Mouse (Mus musculus) embryonic facial prominence, embryonic 11.5 days (tissue): ENCODE data around the gene Ap1ar. TPM values are rescaled to one million over a fixed set of nuclear protein-coding genes. Genes with fewer than 3 reads are reported as not detected.

Source experiments
- ATAC-seq: fragments of 200-750 bp; cut with Nextera tagmentation; replicated peaks from 2 replicates; pipeline ENCODE4 v1.8.0; 2017; ENCODE audit warnings: low read depth; ENCODE audit not compliant: insufficient number of reproducible peaks, low FRiP score, low TSS enrichment
- DNase-seq: peaks from one replicate; pipeline ENCODE4 v3.0.0-alpha.2; 2015; ENCODE audit warnings: low spot score
- H3K27ac ChIP-seq: fragments of 300-500 bp; sonication (generic); replicated peaks from 2 replicates; pipeline ENCODE4 v1.5.1; 2014; ENCODE audit warnings: mild to moderate bottlenecking, low read depth, low read length, control low read depth
- H3K27me3 ChIP-seq: fragments of 300-500 bp; sonication (generic); 2 replicates; pipeline ENCODE4 v1.6.1; 2014; ENCODE audit warnings: mild to moderate bottlenecking, low read length, moderate library complexity, mixed read lengths; ENCODE audit not compliant: control insufficient read depth, insufficient read depth
- H3K36me3 ChIP-seq: fragments of 300-500 bp; sonication (generic); replicated peaks from 2 replicates; pipeline ENCODE4 v1.6.1; 2014; ENCODE audit warnings: low read depth, mild to moderate bottlenecking, low read length, moderate library complexity, mixed read lengths; ENCODE audit not compliant: control insufficient read depth, insufficient read depth
- H3K4me1 ChIP-seq: fragments of 300-500 bp; sonication (generic); 2 replicates; pipeline ENCODE4 v1.6.1; 2014; ENCODE audit warnings: low read length, mixed read lengths; ENCODE audit not compliant: control insufficient read depth, insufficient read depth
- H3K4me2 ChIP-seq: fragments of 300-500 bp; sonication (generic); 2 replicates; pipeline ENCODE4 v1.6.1; 2014; ENCODE audit warnings: low read depth, mild to moderate bottlenecking, control low read depth, low read length, moderate library complexity
- H3K4me3 ChIP-seq: fragments of 300-500 bp; sonication (generic); 2 replicates; pipeline ENCODE4 v1.5.1; 2014; ENCODE audit warnings: low read depth, low read length, control low read depth
- H3K9ac ChIP-seq: fragments of 300-500 bp; sonication (generic); replicated peaks from 2 replicates; pipeline ENCODE4 v1.6.1; 2014; ENCODE audit warnings: mild to moderate bottlenecking, control low read depth, low read length
- H3K9me3 ChIP-seq: fragments of 300-500 bp; sonication (generic); replicated peaks from 2 replicates; pipeline ENCODE4 v1.6.1; 2016; ENCODE audit warnings: mild to moderate bottlenecking, low read length, inconsistent platforms, mixed read lengths; ENCODE audit not compliant: control insufficient read depth
- WGBS: fragments of 180-500 bp; shearing (Covaris S2); extraction: QIAGEN DNeasy Blood & Tissue Kit; methylation state at CpG from one replicate; pipeline ENCODE4 v1.1.7; 2014; 5-methylcytosine and 5-hydroxymethylcytosine counted together
- polyA plus RNA-seq: library from polyadenylated mRNA; unstranded; fragments of >200 nt; fragmentation: Nextera tagmentation; extraction: Ambion mirVana; gene quantifications from 2 replicates; pipeline ENCODE4 v1.2.1, GENCODE M21; 2014

The Ap1ar gene
- 62.8 and 66.9 TPM in 2 replicates for polyA plus RNA-seq

DNA sequence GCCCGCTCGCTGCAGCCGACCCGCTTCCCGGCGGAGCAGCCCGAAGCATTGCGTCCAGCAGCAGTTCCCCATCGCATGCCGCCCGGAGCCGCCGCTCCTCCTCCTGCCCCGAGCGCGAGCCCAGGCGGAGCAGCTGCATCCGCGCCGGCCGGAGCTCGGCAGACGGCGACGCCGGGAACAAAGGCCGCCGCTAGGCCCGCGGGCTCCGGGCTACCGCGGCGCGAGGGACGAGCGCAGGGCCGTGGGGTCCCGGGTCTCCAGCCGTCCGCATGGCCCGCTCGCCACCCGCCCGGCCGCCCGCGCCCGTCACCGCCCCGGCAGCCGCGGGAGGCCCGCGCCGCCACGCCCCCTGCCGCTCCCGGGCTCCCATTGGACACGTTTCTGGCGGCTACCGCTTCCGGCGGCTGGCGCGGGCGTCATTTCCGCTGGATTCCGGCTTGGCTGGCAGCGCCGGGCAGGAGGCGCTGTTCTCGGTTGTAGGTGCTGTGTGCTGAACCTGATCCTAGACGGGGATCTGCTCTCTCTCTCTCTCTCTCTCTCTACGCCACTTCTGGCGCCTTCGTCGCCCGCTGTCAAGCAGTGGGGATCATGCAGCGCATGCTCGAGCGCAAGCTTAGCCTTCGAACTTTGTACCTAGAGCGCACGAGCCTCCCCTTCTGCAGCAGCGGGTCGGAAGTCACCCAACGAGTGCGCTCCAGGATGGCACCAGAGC lies at the start of gene Ap1ar:
Gene Ap1ar (minus strand): TSS at position 370 of the 712 bp plus-strand sequence.
- under 1% methylated on average over 85 of the region's 89 CpGs for WGBS

DNA sequence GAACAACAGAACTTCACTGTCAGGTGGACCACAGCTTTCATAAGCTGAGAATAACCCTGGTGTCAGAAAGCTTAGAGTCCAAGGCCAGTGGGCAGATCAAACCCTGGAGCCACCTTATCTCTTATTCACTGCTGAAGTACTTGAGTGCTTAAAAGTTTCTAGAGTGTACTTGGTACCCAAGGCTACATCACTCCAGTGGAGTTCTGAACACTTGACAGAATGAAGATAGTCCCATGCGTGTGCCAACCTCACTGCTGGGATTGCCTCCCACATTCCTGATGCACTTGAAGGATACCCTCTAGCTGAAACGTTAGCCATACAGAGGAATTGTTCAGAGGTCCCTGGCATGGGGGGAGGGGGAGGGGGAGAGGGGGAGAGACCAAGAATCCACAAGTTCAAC lies 44.4 kb upstream of the Ap1ar start:
- no peaks in the 10 kb centered on the region for H3K4me1 ChIP-seq
- no peaks in the 10 kb centered on the region for H3K27me3 ChIP-seq
- no peak overlapping the region for H3K4me2 ChIP-seq
- ATAC-seq (no peak), DNase-seq (no peak)
- H3K27ac ChIP-seq: no peak overlapping the region
- no peak overlapping the region for H3K4me3 ChIP-seq
- WGBS: 66% methylated on average over 2 of the region's 2 CpGs
- H3K9ac ChIP-seq: no peak overlapping the region
- H3K36me3 ChIP-seq: no peaks in the 10 kb centered on the region
- no peaks in the 10 kb centered on the region for H3K9me3 ChIP-seq

More for the DNA sequence above, at the start of gene Ap1ar:
- DNase-seq: peak; percentile 99
- no peaks in the 10 kb centered on the region for H3K9me3 ChIP-seq
- peak within 1 kb of the TSS; percentile 75 for H3K4me2 ChIP-seq
- peak within 1 kb of the TSS; percentile 77 for H3K27ac ChIP-seq
- no peaks in the 10 kb centered on the region for H3K27me3 ChIP-seq
- no peaks in the 10 kb centered on the region for H3K4me1 ChIP-seq
- no peaks in the 10 kb centered on the region for H3K36me3 ChIP-seq
- peak within 1 kb of the TSS; percentile 91 for H3K9ac ChIP-seq
- ATAC-seq: peak; percentile 96
- peak within 1 kb of the TSS; percentile 93 for H3K4me3 ChIP-seq

DNA sequence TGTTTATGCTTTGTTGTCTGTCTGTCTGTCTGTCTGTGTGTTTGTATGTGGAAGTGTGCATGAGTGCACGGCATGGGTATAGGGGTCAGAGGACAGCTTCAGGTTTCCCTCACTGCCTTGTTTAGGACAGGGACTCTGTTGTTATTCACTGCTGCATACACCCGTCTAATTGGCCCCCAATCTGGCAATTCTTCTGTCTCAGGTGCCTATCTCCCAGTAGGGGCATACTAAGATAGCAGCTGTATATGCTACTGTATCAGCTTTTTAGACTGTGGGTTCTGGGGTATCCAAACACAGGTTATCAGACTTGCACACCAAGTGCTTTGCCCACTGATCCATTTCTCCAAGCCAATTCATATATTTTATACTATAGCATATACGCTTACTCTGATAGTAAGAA lies 42.6 kb upstream of the Ap1ar start:
- no peak overlapping the region for H3K4me3 ChIP-seq
- WGBS: 76% methylated on average over 3 of the region's 3 CpGs
- DNase-seq: no peak
- H3K36me3 ChIP-seq: no peaks in the 10 kb centered on the region
- no peak overlapping the region for H3K27ac ChIP-seq
- no peak for ATAC-seq
- H3K9me3 ChIP-seq: no peaks in the 10 kb centered on the region
- H3K4me1 ChIP-seq: no peaks in the 10 kb centered on the region
- no peak overlapping the region for H3K9ac ChIP-seq
- no peak overlapping the region for H3K4me2 ChIP-seq
- H3K27me3 ChIP-seq: no peaks in the 10 kb centered on the region

DNA sequence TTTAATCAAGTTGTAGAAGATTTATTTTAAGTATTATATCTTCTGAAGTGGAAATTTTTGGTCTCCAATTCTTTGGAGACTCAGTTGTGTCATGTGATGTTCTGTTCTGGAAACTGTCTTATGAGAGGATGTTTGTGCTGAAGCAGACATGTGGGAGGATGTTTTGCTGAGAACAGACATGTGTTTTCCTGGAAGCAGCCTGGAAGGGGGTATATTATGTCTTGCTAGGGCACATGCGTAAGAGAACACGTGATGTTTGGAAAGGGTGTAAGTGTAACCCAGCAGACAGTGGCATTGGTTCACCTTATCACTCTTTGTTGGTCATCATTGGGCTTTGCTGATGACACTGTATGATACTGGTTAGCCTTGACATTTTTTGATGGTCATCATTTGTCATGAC lies 38.2 kb upstream of the Ap1ar start:
- no peak overlapping the region for H3K4me3 ChIP-seq
- DNase-seq (no peak), ATAC-seq (no peak)
- H3K36me3 ChIP-seq: no peaks in the 10 kb centered on the region
- 85% methylated on average over 2 of the region's 2 CpGs for WGBS
- H3K4me1 ChIP-seq: no peaks in the 10 kb centered on the region
- no peak overlapping the region for H3K4me2 ChIP-seq
- no peak overlapping the region for H3K9ac ChIP-seq
- H3K9me3 ChIP-seq: no peaks in the 10 kb centered on the region
- no peaks in the 10 kb centered on the region for H3K27me3 ChIP-seq
- H3K27ac ChIP-seq: no peak overlapping the region

DNA sequence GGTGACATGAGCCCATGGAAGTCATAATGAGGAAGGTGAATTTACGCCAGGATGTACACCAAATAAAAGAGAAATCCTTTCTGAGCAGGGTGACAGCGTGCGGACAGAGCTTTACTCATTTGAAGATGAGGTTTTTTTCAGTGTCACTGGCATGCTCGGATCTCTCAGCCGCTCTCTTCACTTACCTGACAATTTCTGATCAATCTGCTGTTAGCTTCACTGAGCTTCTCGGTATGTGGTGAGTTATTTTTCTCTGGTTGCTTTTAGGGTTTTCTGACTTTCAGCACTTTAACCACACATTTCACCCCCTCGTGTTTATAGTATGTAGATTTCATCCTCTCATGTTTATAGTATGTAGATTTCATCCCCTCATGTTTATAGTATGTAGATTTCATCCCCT lies 37.7 kb upstream of the Ap1ar start:
- H3K9me3 ChIP-seq: no peaks in the 10 kb centered on the region
- H3K4me1 ChIP-seq: no peaks in the 10 kb centered on the region
- H3K4me3 ChIP-seq: no peak overlapping the region
- no peak overlapping the region for H3K4me2 ChIP-seq
- DNase-seq (no peak), ATAC-seq (no peak)
- H3K9ac ChIP-seq: no peak overlapping the region
- no peaks in the 10 kb centered on the region for H3K36me3 ChIP-seq
- H3K27ac ChIP-seq: no peak overlapping the region
- no peaks in the 10 kb centered on the region for H3K27me3 ChIP-seq
- 85% methylated on average over 7 of the region's 7 CpGs for WGBS

DNA sequence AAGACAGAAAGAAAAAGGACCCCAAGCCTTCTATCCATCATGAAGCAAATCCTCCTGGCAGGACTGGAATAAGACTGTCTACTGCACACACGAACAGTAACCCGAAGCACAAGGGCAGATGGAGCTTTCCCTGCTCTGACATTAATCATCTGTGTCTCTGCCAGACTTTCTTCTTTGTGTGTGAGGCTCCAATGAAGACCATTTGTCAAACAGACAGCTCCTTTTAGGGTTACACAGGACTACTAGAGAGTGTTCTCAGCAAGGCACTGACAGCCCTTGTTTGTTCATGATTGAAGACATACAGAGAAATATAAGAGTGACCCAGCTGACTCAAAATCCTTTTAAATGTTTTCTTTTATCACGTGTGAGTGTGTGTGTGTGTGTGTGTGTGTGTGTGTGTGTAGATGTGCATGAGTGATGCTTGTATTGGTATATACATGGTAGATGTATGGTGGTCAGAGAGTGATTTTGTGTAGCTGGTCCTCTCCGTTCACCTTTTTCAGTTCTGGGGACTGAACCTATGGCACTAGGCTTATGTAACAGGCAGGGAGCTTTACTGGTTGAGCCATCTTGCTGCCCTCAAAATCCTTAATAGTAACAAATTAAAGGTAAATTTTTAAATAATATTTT lies 37.0 kb upstream of the Ap1ar start:
- no peaks in the 10 kb centered on the region for H3K9me3 ChIP-seq
- H3K4me2 ChIP-seq: no peak overlapping the region
- ATAC-seq (0 out of 2 replicates have a peak, but pooled peaks have one; percentile 62), DNase-seq (no peak)
- H3K27me3 ChIP-seq: no peaks in the 10 kb centered on the region
- H3K4me1 ChIP-seq: no peaks in the 10 kb centered on the region
- no peak overlapping the region for H3K9ac ChIP-seq
- H3K27ac ChIP-seq: no peak overlapping the region
- no peaks in the 10 kb centered on the region for H3K36me3 ChIP-seq
- H3K4me3 ChIP-seq: no peak overlapping the region
- 56% methylated on average over 4 of the region's 4 CpGs for WGBS

DNA sequence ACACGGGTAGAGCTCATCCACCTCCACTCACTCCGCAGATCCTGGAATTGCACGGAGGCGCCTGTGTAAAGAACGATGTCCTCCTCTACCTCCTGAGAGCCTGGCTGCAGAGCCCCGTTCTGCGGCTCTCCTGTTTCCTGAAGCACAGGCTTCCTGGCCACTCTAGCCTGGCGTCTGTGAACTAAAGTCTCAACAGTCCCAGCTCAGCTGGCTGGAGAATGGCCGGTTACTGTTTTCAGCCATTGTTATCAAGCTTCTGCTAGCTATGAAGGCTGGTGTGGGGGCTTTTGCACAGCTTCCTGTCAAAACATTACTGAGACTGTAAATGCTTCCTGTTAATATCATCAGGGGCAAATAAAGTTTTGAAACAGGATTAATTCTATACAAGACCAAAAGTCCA lies 34.3 kb upstream of the Ap1ar start:
- Histone ChIP-seq H3K4me1 (no peaks in the 10 kb centered on the region), H3K9ac (no peak overlapping the region), H3K4me2 (no peak overlapping the region), H3K27me3 (no peaks in the 10 kb centered on the region), H3K4me3 (no peak overlapping the region), H3K9me3 (no peaks in the 10 kb centered on the region), H3K36me3 (no peaks in the 10 kb centered on the region), H3K27ac (no peak overlapping the region)
- WGBS: 79% methylated on average over 9 of the region's 9 CpGs
- no peak for ATAC-seq
- DNase-seq: no peak

DNA sequence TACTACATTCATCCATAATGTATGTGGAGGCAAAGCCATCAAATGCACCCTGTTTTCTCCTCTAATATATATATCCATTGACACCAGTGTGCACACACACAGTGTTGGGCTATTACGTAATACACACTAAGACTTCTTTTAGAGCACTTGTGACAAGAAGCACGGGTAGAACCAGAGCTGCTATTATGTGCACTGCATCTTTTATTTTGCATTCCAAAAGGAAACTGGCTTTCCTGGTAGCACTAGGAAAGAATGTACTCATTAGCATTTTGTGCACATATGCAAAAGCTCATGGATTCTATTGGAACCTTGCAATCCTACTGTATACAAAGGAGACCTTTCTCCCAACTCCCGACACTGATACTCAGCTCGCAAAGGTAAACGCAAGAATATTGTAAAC lies 31.6 kb upstream of the Ap1ar start:
- ATAC-seq: no peak
- no peaks in the 10 kb centered on the region for H3K9me3 ChIP-seq
- no peak overlapping the region for H3K4me2 ChIP-seq
- no peak for DNase-seq
- H3K4me1 ChIP-seq: no peaks in the 10 kb centered on the region
- no peak overlapping the region for H3K9ac ChIP-seq
- no peaks in the 10 kb centered on the region for H3K36me3 ChIP-seq
- H3K27me3 ChIP-seq: no peaks in the 10 kb centered on the region
- H3K4me3 ChIP-seq: no peak overlapping the region
- H3K27ac ChIP-seq: no peak overlapping the region
- WGBS: 84% methylated on average over 5 of the region's 5 CpGs
